Mouse (Mus musculus) MN1 (cell line): Measurements from ENCODE around the gene Tmtc1.

ENCODE experiments used
- DNase-seq: peaks from one replicate; pipeline ENCODE4 v3.0.0-alpha.2; 2016; ENCODE audit warnings: low spot score

Tmtc1 gene

DNA sequence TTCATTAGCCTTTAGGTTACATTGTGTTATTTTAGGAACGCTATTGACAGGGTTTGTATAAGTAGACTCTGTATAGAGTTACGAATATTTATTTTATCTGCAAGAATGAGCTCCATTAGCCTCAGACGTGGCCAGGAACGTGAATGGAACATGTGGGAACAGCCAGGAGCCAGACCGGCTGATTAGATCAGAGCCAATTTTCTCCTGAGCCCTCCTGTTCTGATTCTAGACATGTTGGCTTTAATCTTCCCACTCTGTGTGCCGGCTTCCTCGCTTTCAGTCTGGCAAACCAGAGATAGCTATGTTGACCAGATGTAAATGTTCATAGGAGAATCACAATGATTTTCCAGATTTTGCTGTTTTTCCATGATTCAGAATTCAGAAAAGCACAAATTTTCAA, 22.6 kb downstream of the Tmtc1 start:
- DNase-seq = peak; percentile 33

GRCm38 (mm10) chr6:148420387-148420786, 23.8 kb downstream of the Tmtc1 start:
- no peak for DNase-seq

DNA sequence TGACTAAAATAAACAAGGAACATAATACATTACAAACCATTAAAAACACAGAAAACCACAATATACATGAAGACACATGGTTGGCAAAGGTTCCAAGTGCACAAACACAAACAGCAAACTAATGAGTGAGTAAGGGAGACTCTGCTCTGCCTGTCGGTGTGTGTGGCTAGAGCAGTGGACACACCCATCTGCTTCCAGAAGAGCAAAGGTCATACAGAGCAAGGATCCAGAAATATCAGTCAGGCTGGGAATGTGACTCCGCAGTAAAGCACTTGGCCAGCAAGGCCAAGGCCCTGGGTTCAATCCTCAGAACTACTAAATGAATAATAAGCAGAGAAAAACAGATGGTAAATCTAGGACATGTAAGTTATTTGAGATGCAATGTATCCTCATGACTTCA, 27.6 kb downstream of the Tmtc1 start:
- no peak for DNase-seq

GRCm38 (mm10) chr6:148413638-148414037, 30.6 kb downstream of the Tmtc1 start:
- no peak for DNase-seq

GRCm38 (mm10) chr6:148406792-148407490, 37.2 kb downstream of the Tmtc1 start:
- no peak for DNase-seq

- no peak for DNase-seq
Measured at GRCm38 (mm10) chr6:148405599-148405998, 38.6 kb downstream of the Tmtc1 start.

GRCm38 (mm10) chr6:148404500-148404899, 39.7 kb downstream of the Tmtc1 start:
- DNase-seq = no peak

- no peak for DNase-seq
Measured at GRCm38 (mm10) chr6:148403761-148404160, 40.4 kb downstream of the Tmtc1 start.

GRCm38 (mm10) chr6:148401031-148401430, 43.2 kb downstream of the Tmtc1 start:
- DNase-seq = no peak

DNA sequence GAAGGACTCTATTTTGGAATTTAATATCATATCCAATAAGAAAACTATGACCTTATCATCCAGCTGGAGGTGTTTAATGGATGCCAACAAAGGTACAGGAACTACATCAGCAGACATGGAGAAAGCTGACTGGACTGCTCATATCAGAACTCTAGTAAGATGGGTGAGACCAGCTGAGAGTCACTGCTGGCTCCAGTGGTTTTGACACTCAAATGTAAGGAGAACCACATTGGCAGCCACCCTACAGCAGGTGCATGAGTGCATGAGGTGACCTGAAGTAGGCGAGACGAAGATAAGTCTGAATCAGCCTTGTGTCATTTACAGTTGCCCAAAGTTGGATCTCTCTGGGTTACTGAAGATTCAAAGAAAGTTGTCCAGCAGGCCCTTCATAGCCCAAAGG, 44.6 kb downstream of the Tmtc1 start:
- no peak for DNase-seq

DNA sequence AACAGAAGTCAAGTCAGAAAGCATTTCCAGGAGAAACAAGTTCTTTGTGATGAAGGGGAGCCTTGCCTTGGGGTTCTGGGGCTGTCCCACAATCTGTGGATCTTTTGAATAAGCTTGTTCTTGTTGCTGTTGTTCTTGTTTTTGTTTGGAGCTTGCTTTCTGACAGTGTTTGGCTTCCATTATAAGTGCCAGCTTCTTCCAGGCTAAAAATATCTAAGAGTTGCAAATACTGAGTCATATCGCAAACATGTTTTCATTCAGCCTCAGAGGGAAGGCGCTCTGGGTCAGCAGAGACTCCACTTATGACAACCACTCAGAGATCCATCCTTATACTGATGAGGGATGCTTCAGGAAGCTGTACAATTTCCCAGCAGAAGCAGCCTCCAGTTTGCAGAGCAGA, 45.3 kb downstream of the Tmtc1 start:
- no peak for DNase-seq

- no peak for DNase-seq
Measured at GRCm38 (mm10) chr6:148397270-148397669, 46.9 kb downstream of the Tmtc1 start.

GRCm38 (mm10) chr6:148395272-148395671, 48.9 kb downstream of the Tmtc1 start:
- DNase-seq = no peak

- DNase-seq = no peak
Measured at GRCm38 (mm10) chr6:148394294-148394693, 49.9 kb downstream of the Tmtc1 start.

- DNase-seq = no peak
Measured at GRCm38 (mm10) chr6:148392147-148392546, 52.0 kb downstream of the Tmtc1 start.

- peak; percentile 19 for DNase-seq
Measured at GRCm38 (mm10) chr6:148391286-148391685, 52.9 kb downstream of the Tmtc1 start.

DNA sequence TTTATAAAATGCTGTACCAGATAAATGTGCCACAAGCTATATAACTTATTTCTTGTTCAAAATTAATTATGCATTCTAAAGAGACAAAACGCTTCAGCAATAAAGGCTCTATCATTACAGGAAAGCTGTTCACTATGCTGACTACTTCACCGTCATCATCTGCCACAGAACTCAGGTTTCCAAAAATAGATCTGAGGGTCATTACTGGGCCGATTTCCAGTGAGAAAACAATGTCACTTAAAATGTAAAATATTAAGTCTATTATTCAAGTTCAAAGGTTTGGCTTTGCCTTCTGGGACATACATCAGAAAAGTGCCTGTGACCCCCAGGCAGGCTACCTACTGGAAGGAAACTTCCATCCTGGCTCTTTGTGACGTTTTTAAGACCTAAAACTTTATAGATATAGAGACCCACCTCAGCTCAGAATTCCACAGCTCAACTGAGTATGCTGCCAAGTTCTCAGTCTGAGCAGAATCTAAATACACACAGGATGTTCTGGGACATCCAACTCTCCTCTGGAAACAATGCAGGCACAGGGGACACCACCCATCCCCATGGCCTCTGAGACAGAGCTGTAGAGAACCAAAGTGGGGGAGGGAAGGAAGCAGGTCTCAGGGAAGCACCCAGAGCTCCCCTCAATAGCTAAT, 53.4 kb downstream of the Tmtc1 start:
- DNase-seq = no peak

DNA sequence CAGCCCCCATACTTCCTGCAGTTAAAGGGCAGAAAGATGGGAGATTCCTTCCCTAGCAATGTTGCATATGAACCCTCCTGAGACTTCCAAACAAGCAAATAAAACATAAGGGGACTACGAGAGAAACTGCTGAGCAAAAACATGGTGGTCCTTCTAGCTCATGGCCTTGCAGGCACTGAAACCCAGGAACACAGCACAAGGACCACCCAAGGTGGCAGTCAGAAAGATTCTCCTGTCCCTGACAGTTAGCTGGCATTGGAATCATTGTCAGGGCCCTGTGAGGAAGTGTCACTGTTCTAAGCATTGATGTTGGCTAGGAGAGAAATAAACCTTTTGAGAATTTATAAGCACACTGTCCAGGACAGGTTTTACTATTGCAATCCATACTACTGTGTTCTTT, 56.2 kb downstream of the Tmtc1 start:
- DNase-seq = no peak

GRCm38 (mm10) chr6:148384111-148384895, 59.9 kb downstream of the Tmtc1 start:
- DNase-seq = no peak

GRCm38 (mm10) chr6:148381163-148381782, 62.9 kb downstream of the Tmtc1 start:
- no peak for DNase-seq

DNA sequence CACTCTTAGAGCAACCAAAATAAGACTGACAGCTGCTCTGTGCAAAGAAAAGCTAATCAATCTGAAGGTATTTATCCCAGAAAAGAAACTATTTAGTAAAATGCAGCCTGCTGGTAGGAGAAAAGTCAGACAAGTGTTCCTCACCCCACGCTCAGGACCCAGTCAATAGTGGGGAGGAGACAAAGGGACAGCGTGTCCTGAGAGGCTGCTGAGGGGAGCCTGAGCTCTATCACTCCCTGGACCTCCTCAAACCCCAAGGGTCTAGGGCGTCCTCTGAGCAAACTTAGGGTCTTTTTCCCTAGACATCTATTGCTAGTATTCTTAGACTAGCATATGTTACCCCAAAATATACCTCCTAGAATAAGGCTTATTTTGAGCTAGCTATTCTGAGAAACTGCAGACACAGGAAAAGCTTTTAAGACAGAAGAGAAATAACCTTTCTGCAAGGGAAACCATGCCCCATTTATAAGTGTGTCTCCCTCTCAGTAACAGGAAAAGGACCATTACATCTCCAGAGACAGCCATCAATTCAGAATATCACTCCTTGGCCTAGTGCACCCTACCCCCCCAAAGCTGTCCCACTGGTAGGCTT, 68.5 kb downstream of the Tmtc1 start:
- no peak for DNase-seq

- DNase-seq = no peak
Measured at GRCm38 (mm10) chr6:148375015-148375414, 69.2 kb downstream of the Tmtc1 start.
